Mouse (Mus musculus) left cerebral cortex, postnatal 25 days (tissue): ENCODE data around the gene Golga4. TPM values are rescaled to one million over a fixed set of nuclear protein-coding genes. Genes with fewer than 3 reads are reported as not detected.

ENCODE experiments used
- DNase-seq, 2 experiments: peaks; one replicate each; pipeline ENCODE4 v3.0.0; 2022; ENCODE audit warnings: low spot score in 2 of 2, mixed read lengths in 1 of 2
- intact Hi-C: fragments of 180-260 bp; cut with DNase I; formaldehyde crosslinking; loops from one replicate; pipeline ENCODE4 v1.15.1; 2025
- total RNA-seq, 2 experiments: library from RNA; stranded (reverse); gene quantifications; 2 replicates each; pipeline ENCODE4 v1.2.3; 2021

Golga4 gene
- total RNA-seq, 2 experiments from 2014 or later, result 85.3 to 104 TPM

DNA sequence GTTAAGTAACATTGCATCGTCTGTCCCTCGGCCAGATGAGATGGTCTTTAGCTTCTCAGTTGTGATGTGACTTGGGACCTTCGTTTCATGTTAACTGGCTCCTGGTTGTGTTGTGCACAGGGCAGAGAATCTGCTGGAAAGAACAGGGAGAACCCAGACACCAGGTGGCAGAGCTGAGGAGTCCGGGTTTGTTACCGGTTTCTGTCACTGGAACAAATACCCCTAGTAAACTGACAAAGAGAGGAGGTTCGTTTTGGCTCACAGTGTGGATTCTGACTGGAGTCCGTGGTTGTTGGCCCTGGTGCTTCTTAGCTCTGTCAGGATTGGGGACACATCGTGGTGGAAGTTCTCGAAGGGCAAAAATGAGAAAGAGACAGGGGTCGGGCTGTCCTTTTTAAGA lies 104.0 kb downstream of the Golga4 start:
- intact Hi-C loops, result no loop called here
- DNase-seq, result peak in 1 of 2 experiments; percentile 61

DNA sequence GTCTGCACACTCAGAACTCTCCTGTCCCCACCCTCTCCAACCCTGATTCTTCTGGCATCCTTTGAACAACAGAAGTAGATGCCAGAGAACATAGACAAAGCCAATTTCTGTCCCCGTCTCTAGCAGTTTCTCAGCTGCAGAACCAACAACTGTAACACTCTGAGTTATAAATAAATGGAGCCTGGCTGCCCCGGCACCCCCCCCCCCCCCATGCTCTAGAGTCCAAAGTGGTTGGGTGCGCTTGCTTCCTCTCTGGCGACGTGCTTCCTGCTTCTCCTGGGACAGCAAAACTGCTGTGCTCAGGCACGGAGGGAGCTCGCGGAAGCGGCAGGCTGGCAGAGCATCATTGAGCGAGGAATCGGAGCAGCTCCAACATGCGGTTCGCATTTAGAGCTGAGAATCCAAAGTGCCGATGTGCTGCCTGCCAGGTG lies 105.1 kb downstream of the Golga4 start:
- DNase-seq, result peak; percentile 52 to 62
- intact Hi-C loops, result no loop called here

DNA sequence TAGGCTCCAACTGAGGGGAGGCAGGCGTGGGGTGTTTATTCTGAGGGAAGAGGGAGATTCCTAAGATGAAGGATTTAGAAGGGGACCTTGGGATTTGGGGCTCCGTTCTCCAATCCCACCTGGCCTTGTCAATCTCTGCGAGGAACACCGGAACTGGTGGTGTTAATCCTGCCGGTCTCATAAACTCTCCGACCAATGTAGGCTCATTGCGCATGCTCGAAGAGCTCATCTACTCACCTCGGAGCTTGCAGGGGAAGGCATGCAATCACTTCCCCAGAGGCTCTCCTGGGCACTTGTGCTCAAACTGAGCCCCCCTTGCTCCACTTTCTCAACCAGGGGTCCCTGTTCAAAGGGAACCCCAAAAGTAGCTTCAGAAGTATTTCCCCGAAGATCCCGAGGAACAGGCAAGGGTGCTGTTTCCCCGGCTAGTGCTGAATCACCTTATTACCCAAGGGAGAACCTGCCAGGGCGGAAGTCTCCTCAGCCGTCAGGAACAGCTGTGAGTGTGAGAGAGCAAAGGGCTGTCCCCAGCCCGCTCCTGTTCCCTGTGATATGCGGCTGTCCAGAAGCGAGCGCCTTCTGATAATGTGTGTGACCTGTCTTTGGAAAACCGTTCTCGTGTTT lies 106.0 kb downstream of the Golga4 start:
- DNase-seq, result no peak
- intact Hi-C loops, result no loop called here

DNA sequence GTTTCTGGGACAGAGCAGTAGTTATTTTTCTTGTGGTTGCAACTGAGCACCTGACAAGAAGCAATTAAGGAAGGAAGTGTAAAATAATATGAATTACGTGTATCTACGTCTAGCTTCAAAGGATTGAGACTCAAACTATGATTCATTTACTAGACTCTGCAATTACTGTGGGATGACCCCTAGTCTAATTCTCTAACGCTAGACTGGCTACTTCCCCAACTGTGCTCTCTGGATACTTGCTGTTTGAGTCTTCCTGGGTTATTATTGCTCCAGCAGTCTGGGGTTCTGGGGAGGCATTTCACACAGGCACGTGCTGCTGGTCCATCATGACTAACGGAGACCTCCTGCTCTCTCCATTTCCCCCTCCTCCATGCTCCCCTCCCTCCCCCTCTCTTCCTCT lies 111.2 kb downstream of the Golga4 start:
- intact Hi-C loops, result no loop called here
- DNase-seq, result no peak

DNA sequence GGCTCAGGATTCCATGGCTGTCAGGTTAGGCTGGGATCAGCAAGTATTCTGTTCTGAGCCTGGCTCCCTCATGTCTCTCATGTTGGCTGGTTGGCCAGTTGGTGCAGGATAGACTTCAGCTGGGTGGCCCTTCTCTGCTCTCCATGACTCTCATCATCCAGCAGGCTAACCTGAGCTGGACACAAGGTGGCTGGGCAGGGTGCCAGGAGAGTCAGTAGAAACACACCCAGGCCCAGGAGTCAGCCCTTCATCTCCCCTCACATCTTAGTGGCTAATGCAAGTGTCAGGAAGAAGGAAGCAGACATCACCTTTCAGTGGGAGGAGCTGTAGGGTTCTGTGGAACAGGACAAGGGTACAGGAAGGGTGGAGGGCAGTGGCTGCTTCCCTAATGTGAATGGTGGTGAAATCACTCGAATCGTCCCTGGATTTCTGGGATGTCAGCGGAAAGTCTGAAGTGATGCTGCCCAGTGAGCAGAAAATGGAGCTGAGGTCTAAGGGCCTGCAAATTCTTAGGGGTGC lies 112.7 kb downstream of the Golga4 start:
- intact Hi-C loops, result no loop called here
- DNase-seq, result no peak

DNA sequence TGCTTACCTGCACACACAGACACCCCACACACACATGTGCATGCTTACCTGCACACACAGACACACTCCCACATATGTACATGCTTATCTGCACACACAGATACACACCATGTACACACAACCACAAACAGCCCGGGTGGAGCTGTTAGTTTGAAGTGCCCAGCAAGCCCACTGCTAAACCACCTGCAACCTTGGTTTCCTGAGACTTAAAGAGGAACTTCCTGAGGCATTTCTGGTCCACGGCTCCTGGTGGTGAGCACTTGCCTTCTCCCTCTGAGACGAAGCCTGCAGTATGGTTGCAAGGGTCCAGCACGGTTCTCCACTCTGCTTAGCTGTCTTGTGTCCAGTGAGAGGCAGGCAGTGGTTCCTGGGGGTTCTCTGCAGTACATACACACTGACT lies 114.7 kb downstream of the Golga4 start:
- intact Hi-C loops, result no loop called here

DNA sequence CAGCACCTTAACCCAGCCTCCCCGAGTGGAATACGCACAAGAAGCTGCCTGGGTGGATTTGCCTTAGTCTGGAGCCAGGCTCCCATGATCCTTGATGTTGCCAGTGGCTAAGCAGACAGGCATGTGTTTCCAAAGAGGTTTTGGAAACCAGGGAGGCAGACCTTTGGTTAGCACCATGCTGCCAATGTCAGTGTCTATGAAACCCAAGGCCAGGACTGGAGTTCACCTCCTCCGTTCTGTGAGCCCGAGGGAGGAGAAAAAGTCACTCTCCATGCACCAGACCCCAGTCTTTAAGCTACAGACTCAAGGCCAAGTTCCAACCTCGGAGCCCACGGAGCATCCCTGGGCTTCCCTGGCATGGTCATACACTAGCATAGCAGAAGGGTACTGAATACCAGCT lies 115.6 kb downstream of the Golga4 start:
- DNase-seq, result no peak
- intact Hi-C loops, result no loop called here

More for the DNA sequence above, 114.7 kb downstream of the Golga4 start:
- no peak for DNase-seq

DNA sequence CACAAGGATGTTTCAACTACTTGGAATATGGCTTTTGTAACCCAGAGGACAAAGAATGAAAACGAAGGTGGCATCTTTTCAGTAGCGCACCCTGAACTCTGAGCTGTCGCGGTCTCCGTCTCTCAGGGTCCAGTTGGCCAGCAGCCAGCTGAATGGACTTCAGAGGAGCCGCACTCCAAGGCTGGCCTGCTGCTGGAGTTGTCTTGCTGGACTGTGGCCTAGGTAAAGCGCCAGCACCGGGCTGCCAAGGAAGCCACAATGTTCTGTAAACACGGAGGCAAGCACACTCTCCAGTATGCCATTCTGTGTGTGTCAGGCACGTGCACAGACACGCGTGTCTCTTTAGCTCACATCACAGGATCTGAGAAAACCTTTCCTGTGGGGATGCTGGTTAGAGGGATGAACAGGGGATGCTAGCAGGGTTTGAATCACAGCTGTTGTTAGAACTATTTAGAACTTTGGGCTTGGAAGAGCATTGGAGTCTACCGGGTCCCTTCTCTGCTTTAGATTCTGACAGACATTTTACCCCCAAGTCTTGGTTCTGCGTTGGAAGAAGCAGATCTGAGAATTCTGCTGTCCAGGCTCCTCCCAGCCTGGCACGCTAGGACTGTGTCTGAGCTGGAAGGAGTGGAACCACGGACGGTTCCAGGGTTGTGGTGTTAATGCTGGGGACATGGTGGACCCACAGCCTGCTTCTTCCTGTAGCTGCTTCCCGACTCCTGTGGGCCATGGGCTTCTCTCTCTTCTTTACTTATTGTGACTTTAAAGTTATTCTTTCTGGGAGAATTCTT lies 116.5 kb downstream of the Golga4 start:
- intact Hi-C loops, result no loop called here
- DNase-seq, result peak; percentile 16 to 24

DNA sequence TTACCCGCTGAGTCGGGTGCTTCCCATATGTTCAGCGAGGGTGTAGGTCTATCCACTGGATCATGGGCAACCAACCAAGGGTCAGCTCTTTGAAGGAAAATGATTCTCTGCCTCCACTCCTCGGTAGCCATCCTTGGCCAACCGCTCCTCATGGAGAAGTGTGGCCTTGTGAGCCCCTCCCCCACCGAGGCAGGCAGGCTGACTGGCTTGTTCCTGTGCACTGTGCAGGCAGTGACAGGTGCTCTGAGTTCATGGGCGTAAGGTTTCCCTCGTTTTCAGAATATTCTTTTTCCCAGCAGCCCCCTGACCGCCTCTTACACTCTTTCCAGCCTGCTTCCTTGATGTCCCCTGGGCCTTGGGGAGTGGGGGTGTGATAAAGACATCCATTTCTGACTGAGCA lies 117.4 kb downstream of the Golga4 start:
- no peak for DNase-seq
- intact Hi-C loops, result no loop called here

DNA sequence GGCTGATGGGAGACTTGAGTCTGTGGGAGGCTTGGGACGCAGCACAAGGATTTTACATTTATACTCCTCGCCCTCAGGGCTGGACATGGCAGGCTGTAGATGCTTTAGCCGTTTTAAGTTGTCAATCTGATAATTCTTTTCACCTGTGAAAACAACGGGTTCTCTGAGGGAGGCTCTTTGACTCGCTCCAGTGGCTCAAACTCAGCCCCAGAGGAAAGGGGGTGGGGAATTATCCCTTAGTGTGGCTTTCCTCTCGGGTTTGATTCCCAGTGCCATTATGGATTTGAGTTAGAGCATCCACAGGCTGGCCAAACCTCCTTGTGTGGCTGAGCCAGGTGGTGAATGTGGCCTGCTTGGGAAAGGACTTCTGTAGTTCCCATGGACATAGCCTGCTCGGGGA lies 118.1 kb downstream of the Golga4 start:
- DNase-seq, result no peak
- intact Hi-C loops, result no loop called here

DNA sequence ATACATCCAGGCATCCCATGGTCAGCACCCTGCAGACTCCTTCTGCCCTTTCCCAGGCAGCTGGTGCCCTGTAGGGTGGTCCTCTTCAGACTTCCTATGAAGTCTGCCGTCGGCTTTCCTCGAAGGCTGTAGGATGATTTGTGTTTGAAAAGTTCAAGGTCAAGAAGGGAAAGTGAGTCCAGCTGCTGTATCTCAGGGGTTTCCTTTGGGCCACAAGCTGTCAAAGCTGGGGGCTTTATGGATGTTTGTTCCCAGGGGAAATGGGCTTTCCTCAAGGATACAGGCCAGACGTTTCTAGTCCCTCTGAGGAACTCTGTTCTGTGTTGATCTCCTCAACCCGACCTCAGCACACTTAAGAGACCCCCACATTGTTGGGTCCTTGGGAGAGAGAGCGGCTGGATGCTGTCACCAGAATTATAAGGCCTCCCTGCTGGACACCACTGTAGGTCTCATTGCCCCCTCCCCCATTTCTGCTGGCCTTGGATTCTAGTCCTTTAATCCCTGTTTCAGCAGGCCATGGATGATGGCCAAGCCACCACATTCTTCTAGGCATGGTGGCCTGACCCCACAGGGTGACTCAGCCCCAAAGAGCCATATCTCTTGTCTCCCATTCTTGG lies 123.8 kb downstream of the Golga4 start:
- intact Hi-C loops, result no loop called here
- DNase-seq, result no peak

Other genes with a start within 250 kb of the Golga4 start
- under 1 TPM; 0.16 to 0.23 TPM for gene Eomes, start 28.1 kb upstream of the Golga4 start, total RNA-seq
- 1 to 10 TPM; 6.7 to 7.0 TPM for gene Itga9, start 100.4 kb downstream of the Golga4 start, total RNA-seq